Mouse (Mus musculus) midbrain, embryonic 16.5 days (tissue): ENCODE results near the gene Nfix. TPM values are rescaled to one million over a fixed set of nuclear protein-coding genes. Genes with fewer than 3 reads are reported as not detected.
A peak's percentile ranks its signal among the peaks of the same experiment; 100 is the strongest.

Experiments
- ATAC-seq: fragments of 200-750 bp; cut with Nextera tagmentation; 2 replicates; pipeline ENCODE4 v1.8.0; 2017; ENCODE audit warnings: moderate TSS enrichment
- H3K27ac ChIP-seq: fragments of 300-500 bp; sonication (generic); 2 replicates; pipeline ENCODE4 v1.5.1; 2014; ENCODE audit warnings: mild to moderate bottlenecking, low read length, mixed read lengths
- H3K27me3 ChIP-seq: fragments of 300-500 bp; sonication (generic); 2 replicates; pipeline ENCODE4 v1.6.1; 2014; ENCODE audit warnings: low read depth, low read length, mixed read lengths; ENCODE audit not compliant: control insufficient read depth, insufficient read depth
- H3K36me3 ChIP-seq: fragments of 300-500 bp; sonication (generic); 2 replicates; pipeline ENCODE4 v1.6.1; 2014; ENCODE audit warnings: mild to moderate bottlenecking, low read length, moderate library complexity, mixed read lengths; ENCODE audit not compliant: control insufficient read depth, insufficient read depth
- H3K4me1 ChIP-seq: fragments of 300-500 bp; sonication (generic); 2 replicates; pipeline ENCODE4 v1.6.1; 2014; ENCODE audit warnings: mild to moderate bottlenecking, low read length, mixed read lengths; ENCODE audit not compliant: control insufficient read depth, insufficient read depth
- H3K4me2 ChIP-seq: fragments of 300-500 bp; sonication (generic); 2 replicates; pipeline ENCODE4 v1.6.1; 2014; ENCODE audit warnings: mild to moderate bottlenecking, low read length, mixed read lengths
- H3K4me3 ChIP-seq: fragments of 300-500 bp; sonication (generic); 2 replicates; pipeline ENCODE4 v1.5.1; 2014; ENCODE audit warnings: low read depth, mild to moderate bottlenecking, low read length, moderate library complexity, mixed read lengths
- H3K9ac ChIP-seq: fragments of 300-500 bp; sonication (generic); 2 replicates; pipeline ENCODE4 v1.6.1; 2014; ENCODE audit warnings: low read depth, low read length, mixed read lengths
- H3K9me3 ChIP-seq: fragments of 300-500 bp; sonication (generic); replicated peaks from 2 replicates; pipeline ENCODE4 v1.6.1; 2014; ENCODE audit warnings: mild to moderate bottlenecking, low read length, mixed read lengths; ENCODE audit not compliant: control insufficient read depth, poor library complexity, severe bottlenecking
- WGBS: fragments of 180-500 bp; shearing (Covaris S2); extraction: QIAGEN DNeasy Blood & Tissue Kit; methylation state at CpG from one replicate; pipeline ENCODE4 v1.1.7; 2014; 5-methylcytosine and 5-hydroxymethylcytosine counted together
- polyA plus RNA-seq: library from polyadenylated mRNA; unstranded; fragments of >200 nt; fragmentation: Nextera tagmentation; extraction: Ambion mirVana; gene quantifications from 2 replicates; pipeline ENCODE4 v1.2.1, GENCODE M21; 2015

Gene Nfix
- polyA plus RNA-seq, 1 experiment from 2014 or later, result 55.4 TPM

DNA sequence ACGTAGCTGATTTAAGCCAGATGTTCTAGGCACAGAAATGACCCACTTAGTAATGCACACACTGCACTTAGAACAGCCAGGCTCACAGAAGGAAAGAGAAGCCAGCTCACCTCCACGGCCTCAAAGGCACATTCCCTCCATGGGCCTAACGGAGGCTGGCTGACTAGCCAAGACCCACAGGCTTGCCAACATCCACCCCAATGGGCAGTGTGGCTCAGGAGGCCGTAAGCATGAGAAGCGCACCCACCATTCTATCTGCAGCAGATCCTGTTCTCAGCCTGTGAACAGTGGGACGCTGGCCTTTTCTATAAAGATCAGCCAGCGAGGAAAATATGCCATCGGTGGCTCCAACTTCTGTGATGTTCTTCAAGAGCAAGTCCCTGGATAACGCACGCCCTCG is 83.4 kb downstream of the Nfix start:
- Histone ChIP-seq H3K9ac (no peak overlapping the region), H3K4me1 (peaks cover 15% of the 10 kb centered on the region; the same call in 1 of the 2 replicates), H3K4me3 (no peak overlapping the region), H3K36me3 (no peaks in the 10 kb centered on the region), H3K9me3 (no peaks in the 10 kb centered on the region), H3K4me2 (no peak overlapping the region), H3K27me3 (peaks cover 2% of the 10 kb centered on the region; the same call in 1 of the 2 replicates), H3K27ac (no peak overlapping the region)
- 83% methylated on average over 11 of the region's 11 CpGs for WGBS
- ATAC-seq, result no peak

GRCm38 (mm10) chr8:84715893-84716468 is 84.2 kb downstream of the Nfix start:
- Histone ChIP-seq H3K4me3 (no peak overlapping the region), H3K27me3 (peaks cover 2% of the 10 kb centered on the region; the same call in 1 of the 2 replicates), H3K4me2 (peak overlapping the region; percentile 43), H3K9me3 (no peaks in the 10 kb centered on the region), H3K4me1 (peaks cover 15% of the 10 kb centered on the region; the same call in 1 of the 2 replicates), H3K27ac (no peak overlapping the region), H3K9ac (peak overlapping the region; percentile 48; the same call in 1 of the 2 replicates), H3K36me3 (no peaks in the 10 kb centered on the region)
- 5% methylated on average over 27 of the region's 27 CpGs for WGBS
- no peak for ATAC-seq

- H3K4me1 ChIP-seq, result peaks cover 20% of the 10 kb centered on the region
- no peak for ATAC-seq
- H3K27ac ChIP-seq, result peak overlapping the region; percentile 54
- no peak overlapping the region for H3K4me3 ChIP-seq
- H3K9ac ChIP-seq, result no peak overlapping the region; the same call in 1 of the 2 replicates
- WGBS, result 57% methylated on average over 4 of the region's 4 CpGs
- H3K4me2 ChIP-seq, result no peak overlapping the region
- H3K27me3 ChIP-seq, result peaks cover 2% of the 10 kb centered on the region; the same call in 1 of the 2 replicates
- H3K9me3 ChIP-seq, result no peaks in the 10 kb centered on the region
- H3K36me3 ChIP-seq, result no peaks in the 10 kb centered on the region
Observed at GRCm38 (mm10) chr8:84714161-84714560, 86.0 kb downstream of the Nfix start.

- ATAC-seq, result no peak
- H3K4me2 ChIP-seq, result no peak overlapping the region
- peak overlapping the region; percentile 54 for H3K27ac ChIP-seq
- H3K9ac ChIP-seq, result peak overlapping the region; percentile 18; the same call in 1 of the 2 replicates
- WGBS, result 40% methylated on average over 4 of the region's 4 CpGs
- no peak overlapping the region for H3K4me3 ChIP-seq
- H3K9me3 ChIP-seq, result no peaks in the 10 kb centered on the region
- H3K36me3 ChIP-seq, result no peaks in the 10 kb centered on the region
- peaks cover 2% of the 10 kb centered on the region; the same call in 1 of the 2 replicates for H3K27me3 ChIP-seq
- peaks cover 20% of the 10 kb centered on the region for H3K4me1 ChIP-seq
Observed at GRCm38 (mm10) chr8:84713381-84713780, 86.8 kb downstream of the Nfix start.

DNA sequence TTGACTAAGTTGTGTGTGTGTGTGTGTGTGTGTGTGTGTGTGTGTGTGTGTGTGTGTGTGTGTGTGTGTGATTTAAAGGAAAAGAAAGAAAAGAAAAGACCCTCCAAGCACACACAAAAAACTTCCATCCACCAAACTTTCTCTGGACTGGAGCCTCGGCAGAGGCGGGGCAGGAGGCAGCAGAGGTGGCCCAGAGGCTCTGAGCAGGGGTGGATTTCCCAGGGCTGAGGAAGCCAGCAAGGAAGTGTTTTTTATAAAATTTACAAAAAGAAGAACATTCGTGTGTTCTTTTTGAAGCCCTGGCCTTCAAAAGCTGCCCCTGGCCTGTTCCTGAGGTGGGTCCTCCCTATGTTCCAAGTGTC is 87.4 kb downstream of the Nfix start:
- 15% methylated on average over 3 of the region's 3 CpGs for WGBS
- peaks cover 24% of the 10 kb centered on the region for H3K4me1 ChIP-seq

DNA sequence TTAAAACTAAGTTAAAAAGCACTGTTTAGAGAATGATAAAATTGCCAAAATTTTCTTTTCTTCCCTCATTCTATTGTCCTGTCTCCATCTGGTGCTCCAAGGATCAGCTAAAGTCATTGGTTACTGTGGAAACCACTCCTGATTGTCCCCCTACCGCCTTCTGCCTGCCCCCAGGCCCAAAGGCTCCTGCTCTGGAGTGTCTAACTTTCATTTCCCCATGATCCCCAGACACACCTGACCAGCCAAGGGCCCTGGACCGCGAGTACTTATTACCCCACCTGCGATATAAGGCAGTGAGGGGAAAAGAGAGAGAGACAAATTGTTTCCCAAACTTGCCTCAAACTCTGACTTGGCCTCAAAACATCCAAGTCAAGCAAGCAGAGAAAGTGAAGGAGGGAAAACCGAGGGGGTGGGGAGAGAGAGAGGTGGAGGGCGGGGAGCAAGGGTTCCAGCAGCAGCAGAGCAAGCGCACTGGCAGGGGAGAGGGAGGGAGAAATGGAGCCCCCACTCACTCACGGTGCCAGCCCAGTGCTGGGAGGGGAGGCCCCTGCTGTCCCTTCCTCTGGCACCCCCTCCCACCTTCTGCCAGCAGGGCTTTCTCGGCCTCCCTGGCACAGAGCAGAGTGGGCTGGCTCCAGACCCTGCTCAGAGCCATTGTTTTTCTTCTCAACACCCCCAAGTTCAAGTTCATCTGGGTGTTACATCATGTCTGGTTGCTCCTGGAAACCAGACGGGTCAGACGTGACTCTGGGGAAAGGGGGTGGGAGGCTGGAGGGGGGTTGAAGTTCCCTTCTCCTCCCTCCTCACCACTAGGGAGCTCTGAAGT is 88.0 kb downstream of the Nfix start:
- 17% methylated on average over 11 of the region's 11 CpGs for WGBS
- Histone ChIP-seq H3K4me2 (no peak overlapping the region), H3K27me3 (peaks cover 7% of the 10 kb centered on the region), H3K9me3 (no peaks in the 10 kb centered on the region), H3K9ac (no peak overlapping the region), H3K36me3 (no peaks in the 10 kb centered on the region), H3K4me3 (no peak overlapping the region), H3K4me1 (peaks cover 29% of the 10 kb centered on the region), H3K27ac (peak overlapping the region; percentile 66)
- peak; percentile 71 for ATAC-seq

More for the DNA sequence above, 87.4 kb downstream of the Nfix start:
- Histone ChIP-seq H3K36me3 (no peaks in the 10 kb centered on the region), H3K27ac (peak overlapping the region; percentile 54), H3K4me2 (no peak overlapping the region), H3K9me3 (no peaks in the 10 kb centered on the region), H3K9ac (no peak overlapping the region), H3K27me3 (peaks cover 2% of the 10 kb centered on the region; the same call in 1 of the 2 replicates), H3K4me3 (no peak overlapping the region)
- no peak for ATAC-seq

DNA sequence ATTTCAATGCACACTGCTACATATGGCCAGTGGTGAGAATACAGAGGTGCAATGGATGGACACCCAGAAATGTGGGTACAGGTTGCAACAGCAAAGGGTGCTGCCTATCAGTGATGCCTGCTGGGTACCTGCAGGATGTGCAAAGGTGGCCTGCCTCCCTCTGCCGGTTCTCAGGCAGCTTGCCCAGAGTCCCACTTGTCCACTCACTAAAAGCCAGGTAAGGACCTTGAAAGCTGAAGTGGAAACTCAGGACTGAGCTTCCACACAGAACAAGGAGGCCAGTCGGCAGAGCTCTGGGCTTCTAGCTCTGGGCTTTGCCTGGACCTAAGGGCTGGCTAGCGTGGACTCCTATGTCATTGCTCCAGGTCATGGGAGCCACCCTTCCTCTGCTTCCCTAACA is 88.8 kb downstream of the Nfix start:
- Histone ChIP-seq H3K27me3 (peaks cover 8% of the 10 kb centered on the region), H3K9me3 (no peaks in the 10 kb centered on the region), H3K4me2 (no peak overlapping the region), H3K27ac (peak overlapping the region; percentile 66), H3K4me3 (no peak overlapping the region), H3K4me1 (peaks cover 34% of the 10 kb centered on the region), H3K9ac (peak overlapping the region; percentile 18; the same call in 1 of the 2 replicates), H3K36me3 (no peaks in the 10 kb centered on the region)
- ATAC-seq, result no peak
- 38% methylated on average over 3 of the region's 3 CpGs for WGBS

GRCm38 (mm10) chr8:84709931-84710330 is 90.2 kb downstream of the Nfix start:
- Histone ChIP-seq H3K9ac (no peak overlapping the region), H3K4me2 (no peak overlapping the region), H3K9me3 (no peaks in the 10 kb centered on the region), H3K4me3 (no peak overlapping the region), H3K36me3 (no peaks in the 10 kb centered on the region), H3K4me1 (peaks cover 31% of the 10 kb centered on the region), H3K27ac (peak overlapping the region; percentile 23), H3K27me3 (peaks cover 9% of the 10 kb centered on the region)
- ATAC-seq, result no peak
- 96% methylated on average over 1 of the region's 1 CpGs for WGBS
